Mouse (Mus musculus) heart, adult 9 months (tissue): Measurements from ENCODE around the gene Krtap20-2.
"Not testable (repeated sequence)": the region's sequence is repeated elsewhere in the genome, so short reads cannot be mapped to it uniquely, and the experiment has no call there.

Experiments
- DNase-seq, 2 experiments: peaks; one replicate each; pipeline ENCODE4 v3.0.0; 2022; ENCODE audit warnings: low spot score in 2 of 2

Krtap20-2 gene

DNA sequence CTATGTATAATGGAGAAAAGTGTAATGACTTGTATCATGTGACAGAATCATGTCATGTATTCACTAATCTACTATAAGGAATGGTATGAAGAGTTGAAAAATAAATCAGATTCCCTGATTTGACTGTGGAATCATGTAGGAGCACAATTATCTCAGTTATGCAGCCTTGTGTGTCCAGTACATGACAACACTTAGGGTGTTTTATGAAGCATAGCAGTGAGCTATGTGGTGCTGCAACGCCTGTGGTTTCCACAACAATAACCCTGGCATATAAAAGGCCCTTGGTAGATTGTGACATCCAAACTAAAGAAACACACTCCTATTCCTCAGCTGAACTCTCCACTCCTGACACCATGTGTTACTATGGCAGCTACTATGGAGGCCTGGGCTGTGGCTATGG lies at the start of gene Krtap20-2:
TSS of gene Krtap20-2 (plus strand) at position 301 of the 400 bp plus-strand sequence.
- no peak for DNase-seq

DNA sequence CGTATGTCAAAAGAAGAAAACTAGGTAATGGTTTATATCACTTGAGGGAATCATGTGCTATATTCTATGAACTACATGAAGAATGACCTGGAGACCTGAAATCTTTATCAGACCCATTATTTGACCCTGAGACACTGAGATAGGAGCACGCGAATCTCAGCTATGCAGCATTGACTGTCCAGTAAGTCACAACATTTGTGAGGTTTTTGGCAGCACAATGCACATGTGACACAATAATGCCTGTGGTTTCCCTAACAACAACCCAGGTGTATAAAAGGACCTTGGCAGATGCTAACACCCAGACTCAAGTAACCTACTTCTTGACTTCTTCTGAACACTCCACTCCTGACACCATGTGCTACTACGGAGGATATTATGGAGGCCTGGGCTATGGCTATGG lies 48.0 kb upstream of the Krtap20-2 start, which contains the start of gene Gm9789:
TSS of gene Gm9789 (plus strand) at position 301 of the 400 bp plus-strand sequence.
- no peak for DNase-seq

DNA sequence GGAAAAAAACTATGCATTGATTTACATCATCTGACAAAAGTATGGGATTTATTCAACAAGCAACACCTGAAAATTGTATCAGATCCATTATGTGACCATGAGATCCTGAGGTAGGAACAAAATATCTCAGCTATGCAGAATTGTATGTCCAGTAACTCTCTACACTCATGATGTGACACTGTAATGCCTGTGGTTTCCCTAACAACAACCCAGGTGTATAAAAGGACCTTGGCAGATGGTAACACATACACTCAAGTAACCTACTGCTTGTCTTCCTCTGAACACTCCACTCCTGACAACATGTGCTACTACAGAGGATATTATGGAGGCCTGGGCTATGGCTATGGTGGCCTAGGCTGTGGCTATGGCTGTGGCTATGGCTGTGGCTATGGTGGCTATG lies 36.5 kb upstream of the Krtap20-2 start, which contains the start of gene Gm7735:
TSS of gene Gm7735 (plus strand) at position 301 of the 400 bp plus-strand sequence.
- DNase-seq, result not testable (repeated sequence)

DNA sequence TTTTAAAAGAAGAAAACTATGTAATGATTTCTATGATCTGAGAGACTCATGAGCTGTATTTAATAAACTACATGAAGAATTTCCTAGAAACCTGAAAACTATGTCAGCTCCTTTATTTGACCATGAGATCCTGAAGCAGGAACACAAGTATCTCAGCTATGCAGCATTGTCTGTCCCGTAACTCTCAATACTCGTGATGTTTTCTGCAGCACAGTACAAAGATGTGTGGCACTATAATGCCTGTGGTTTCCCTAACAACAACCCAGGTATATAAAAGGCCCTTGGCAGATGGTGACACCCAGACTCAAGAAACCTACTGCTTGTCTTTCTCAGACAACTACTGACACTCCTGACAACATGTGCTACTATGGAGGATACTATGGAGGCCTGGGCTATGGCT lies 31.2 kb upstream of the Krtap20-2 start, which contains the start of gene 1110057P08Rik:
TSS of gene 1110057P08Rik (plus strand) at position 301 of the 400 bp plus-strand sequence.
- no peak for DNase-seq

DNA sequence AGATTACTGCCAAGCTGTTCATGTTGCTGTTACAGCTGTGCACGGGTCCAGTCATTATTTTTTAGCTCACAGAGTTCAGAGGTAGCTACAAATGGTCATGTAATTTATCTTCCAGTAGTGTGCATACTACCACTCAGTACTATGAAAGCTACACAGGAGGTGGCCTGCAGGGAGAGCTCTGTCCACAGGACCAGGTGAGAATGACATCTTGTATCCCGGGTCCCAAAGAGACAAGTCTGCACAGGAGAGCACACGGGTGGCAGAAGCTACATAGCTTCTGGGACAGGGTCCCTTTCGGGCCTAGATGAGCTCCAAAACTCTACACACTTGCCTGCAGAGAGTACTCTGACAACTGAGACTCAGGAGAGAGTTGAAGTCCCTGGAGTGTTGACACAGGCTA lies 17.0 kb upstream of the Krtap20-2 start:
- DNase-seq, result no peak
